Mouse (Mus musculus) MEL (cell line): ENCODE results near the gene Zfp27. TPM values are rescaled to one million over a fixed set of nuclear protein-coding genes. Genes with fewer than 3 reads are reported as not detected.

Experiments used
- DNase-seq: peaks from one replicate; pipeline ENCODE4 v3.0.0; 2011; ENCODE audit warnings: low read depth, low spot score
- H3K27ac ChIP-seq: 2 replicates; pipeline ENCODE4 v1.5.1; 2012; ENCODE audit warnings: low read depth, mild to moderate bottlenecking, control low read depth, low read length, moderate library complexity; ENCODE audit not compliant: control insufficient read depth
- H3K27me3 ChIP-seq, 2 experiments: fragments of 150-350 bp in 1 of 2; sonication (generic) in 1 of 2; 2 replicates each; pipeline ENCODE4 v1.6.1; 2012; ENCODE audit warnings: low read length in 2 of 2, mild to moderate bottlenecking in 2 of 2, improper control_type of control experiment in 1 of 2, moderate library complexity in 1 of 2; ENCODE audit not compliant: insufficient read depth in 2 of 2, control insufficient read depth in 1 of 2
- H3K36me3 ChIP-seq, 2 experiments: 2 replicates each; pipeline ENCODE4 v1.6.1; 2012 to 2014; ENCODE audit warnings: low read length in 2 of 2, improper control_type of control experiment in 1 of 2, inconsistent platforms in 1 of 2, mild to moderate bottlenecking in 1 of 2; ENCODE audit not compliant: insufficient read depth in 2 of 2, control insufficient read depth in 1 of 2
- H3K4me1 ChIP-seq, 2 experiments: fragments of 150-350 bp in 1 of 2; sonication (generic) in 1 of 2; 2 replicates each; pipeline ENCODE4 v1.6.1; 2012; ENCODE audit warnings: low read length in 2 of 2, improper control_type of control experiment in 1 of 2, mild to moderate bottlenecking in 1 of 2; ENCODE audit not compliant: insufficient read depth in 2 of 2, control insufficient read depth in 1 of 2
- H3K4me3 ChIP-seq, 2 experiments: fragments of 150-350 bp in 1 of 2; sonication (generic) in 1 of 2; 2 replicates each; pipeline ENCODE4 v1.5.1; 2012; ENCODE audit warnings: low read depth in 2 of 2, low read length in 2 of 2, mild to moderate bottlenecking in 2 of 2, moderate library complexity in 2 of 2, control low read depth in 1 of 2, improper control_type of control experiment in 1 of 2; ENCODE audit not compliant: control insufficient read depth in 1 of 2, insufficient read depth in 1 of 2
- H3K79me2 ChIP-seq: 2 replicates; pipeline ENCODE4 v1.6.1; 2012; ENCODE audit warnings: mild to moderate bottlenecking, low read length, moderate library complexity; ENCODE audit not compliant: control insufficient read depth, poor library complexity, insufficient read depth
- H3K9ac ChIP-seq: 2 replicates; pipeline ENCODE4 v1.6.1; 2012; ENCODE audit warnings: low read depth, mild to moderate bottlenecking, control low read depth, low read length, moderate library complexity; ENCODE audit not compliant: control insufficient read depth, poor library complexity, severe bottlenecking
- H3K9me3 ChIP-seq: fragments of 150-350 bp; sonication (generic); replicated peaks from 2 replicates; pipeline ENCODE4 v1.6.1; 2012; ENCODE audit warnings: mild to moderate bottlenecking, low read length, improper control_type of control experiment, moderate library complexity; ENCODE audit not compliant: insufficient read depth
- CHD1 ChIP-seq: IDR thresholded peaks from 2 replicates; pipeline ENCODE4 v1.6.1; 2012; ENCODE audit warnings: low read depth, mild to moderate bottlenecking, inconsistent platforms, low read length, improper control_type of control experiment
- CHD2 ChIP-seq: IDR thresholded peaks from 2 replicates; pipeline ENCODE4 v1.6.1; 2011; ENCODE audit warnings: low read length, improper control_type of control experiment
- EP300 ChIP-seq, 2 experiments: IDR thresholded peaks; 2 replicates each; pipeline ENCODE4 v1.6.1; 2011; ENCODE audit warnings: improper control_type of control experiment in 2 of 2, low read length in 2 of 2, low read depth in 1 of 2, mild to moderate bottlenecking in 1 of 2
- MAFK ChIP-seq: IDR thresholded peaks from 2 replicates; pipeline ENCODE4 v1.6.1; 2011; ENCODE audit warnings: low read depth, mild to moderate bottlenecking, low read length, improper control_type of control experiment, borderline replicate concordance
- MAX ChIP-seq: IDR thresholded peaks from 2 replicates; pipeline ENCODE4 v1.6.1; 2011; ENCODE audit warnings: low read length, improper control_type of control experiment
- MAZ ChIP-seq: IDR thresholded peaks from 2 replicates; pipeline ENCODE4 v1.6.1; 2012; ENCODE audit warnings: low read depth, mild to moderate bottlenecking, inconsistent platforms, low read length, improper control_type of control experiment
- MEF2A ChIP-seq: IDR thresholded peaks from 2 replicates; pipeline ENCODE4 v1.6.1; 2014; ENCODE audit warnings: low read depth, mild to moderate bottlenecking, inconsistent platforms, low read length, improper control_type of control experiment; ENCODE audit not compliant: poor library complexity, insufficient replicate concordance, severe bottlenecking; ENCODE audit errors: extremely low read depth
- MXI1 ChIP-seq: IDR thresholded peaks from 2 replicates; pipeline ENCODE4 v1.6.1; 2011; ENCODE audit warnings: mild to moderate bottlenecking, low read depth, low read length, improper control_type of control experiment
- MYB ChIP-seq: IDR thresholded peaks from 2 replicates; pipeline ENCODE4 v1.6.1; 2011; ENCODE audit warnings: mild to moderate bottlenecking, low read depth, low read length, improper control_type of control experiment
- MYC ChIP-seq: IDR thresholded peaks from 2 replicates; pipeline ENCODE4 v1.6.1; 2011; ENCODE audit warnings: low read depth, mild to moderate bottlenecking, low read length, improper control_type of control experiment, moderate library complexity
- POLR2A ChIP-seq, 2 experiments: IDR thresholded peaks; 2 replicates each; pipeline ENCODE4 v1.6.1; 2011 to 2012; ENCODE audit warnings: low read length in 2 of 2, mild to moderate bottlenecking in 2 of 2, control low read depth in 1 of 2, improper control_type of control experiment in 1 of 2, low read depth in 1 of 2, moderate library complexity in 1 of 2; ENCODE audit not compliant: control insufficient read depth in 1 of 2, insufficient read depth in 1 of 2, poor library complexity in 1 of 2
- POLR2AphosphoS5 ChIP-seq: IDR thresholded peaks from 2 replicates; pipeline ENCODE4 v1.6.1; 2012; ENCODE audit warnings: low read depth, borderline replicate concordance, mild to moderate bottlenecking, inconsistent platforms, low read length, moderate library complexity, mixed read lengths
- RAD21 ChIP-seq: IDR thresholded peaks from 2 replicates; pipeline ENCODE4 v1.6.1; 2011; ENCODE audit warnings: mild to moderate bottlenecking, low read depth, low read length, improper control_type of control experiment
- RCOR1 ChIP-seq: IDR thresholded peaks from 2 replicates; pipeline ENCODE4 v1.6.1; 2012; ENCODE audit warnings: low read depth, mild to moderate bottlenecking, inconsistent platforms, low read length, improper control_type of control experiment
- TAL1 ChIP-seq: IDR thresholded peaks from 2 replicates; pipeline ENCODE4 v1.6.1; 2012; ENCODE audit warnings: mild to moderate bottlenecking, inconsistent platforms, low read length, moderate library complexity, mixed read lengths
- TBP ChIP-seq: IDR thresholded peaks from 2 replicates; pipeline ENCODE4 v1.8.0; 2011; ENCODE audit warnings: low read depth, low read length, improper control_type of control experiment
- ZKSCAN1 ChIP-seq: IDR thresholded peaks from 2 replicates; pipeline ENCODE4 v1.6.1; 2012; ENCODE audit warnings: low read depth, mild to moderate bottlenecking, inconsistent platforms, low read length, improper control_type of control experiment, moderate library complexity
- ZMIZ1 ChIP-seq: IDR thresholded peaks from 2 replicates; pipeline ENCODE4 v1.6.1; 2012; ENCODE audit warnings: low read depth, mild to moderate bottlenecking, inconsistent platforms, low read length, improper control_type of control experiment, moderate library complexity
- ZNF384 ChIP-seq: IDR thresholded peaks from 2 replicates; pipeline ENCODE4 v1.6.1; 2012; ENCODE audit warnings: low read depth, mild to moderate bottlenecking, inconsistent platforms, low read length, improper control_type of control experiment
- polyA plus RNA-seq, 2 experiments: library from polyadenylated mRNA; stranded (reverse) in 1 of 2; unstranded in 1 of 2; fragments of >175 nt in 1 of 2; fragments of >200 nt in 1 of 2; gene quantifications; 2 replicates each; pipeline versions ENCODE4 v1.2.1 to v1.2.4; 2012; ENCODE audit warnings: low replicate concordance in 2 of 2, low read depth in 1 of 2; ENCODE audit not compliant: insufficient read length in 2 of 2, insufficient read depth in 1 of 2, missing spikeins in 1 of 2
- total RNA-seq: library from RNA; depleted of rRNA; stranded (reverse); fragments of 300-350 nt; gene quantifications from 2 replicates; pipeline ENCODE4 v1.2.3, GENCODE M21; 2012

The Zfp27 gene
- total and polyA plus RNA-seq, 3 experiments, result 4.9 to 5.0 TPM; not detected in 1

DNA sequence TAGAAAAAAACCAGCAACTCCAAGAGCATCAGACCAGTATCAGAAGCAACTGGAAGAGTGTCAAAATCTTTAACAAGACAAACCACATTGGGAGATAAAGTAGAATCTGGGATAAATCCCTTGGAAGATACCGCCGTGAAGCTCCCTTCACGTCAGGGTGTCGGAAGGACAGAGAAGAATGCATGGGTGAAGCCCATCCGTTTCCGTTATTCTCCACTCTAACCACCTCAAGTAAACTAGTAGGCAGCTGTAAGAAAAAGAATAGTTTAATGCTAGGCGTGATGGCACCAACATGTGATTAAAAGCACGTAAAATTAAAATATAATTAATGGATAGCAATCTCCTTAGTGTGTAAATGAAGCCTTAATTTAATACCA lies 298 bp upstream of the Zfp27 start:
- peak overlapping the region; percentile 89 for H3K27ac ChIP-seq
- TF ChIP-seq POLR2A (IDR thresholded peaks at IDR 0.05; ENCODE audit: control insufficient read depth in 1 of 2, insufficient read depth in 1 of 2, low read depth in 1 of 2, low read length in 2 of 2, poor library complexity in 1 of 2), result no peak
- TF ChIP-seq MAZ, result no peak
- peak; percentile 65 for TF ChIP-seq RCOR1
- TF ChIP-seq MAFK, result no peak
- no peak for TF ChIP-seq CHD2
- TF ChIP-seq TAL1, result no peak
- no peak for TF ChIP-seq ZMIZ1
- TF ChIP-seq MYC, result no peak; the same call in 1 of the 2 replicates
- TF ChIP-seq MAX, result no peak
- no peak for DNase-seq

GRCm38 (mm10) chr7:29904101-29904500 lies 2.3 kb downstream of the Zfp27 start:
- Histone ChIP-seq H3K9me3 (no peaks in the 10 kb centered on the region), H3K4me1 (peaks cover 0 to 5% of the 10 kb centered on the region in 2 experiments; a peak in 1 of 4 replicates), H3K27ac (no peak overlapping the region), H3K9ac (no peak overlapping the region), H3K27me3 (no peaks in the 10 kb centered on the region), H3K79me2 (no peaks in the 10 kb centered on the region), H3K4me3 (no peak overlapping the region), H3K36me3 (peaks cover 0 to 2% of the 10 kb centered on the region in 2 experiments; a peak in 2 of 4 replicates)
- no peak for DNase-seq
- TF ChIP-seq POLR2A (IDR thresholded peaks at IDR 0.05; ENCODE audit: control insufficient read depth in 1 of 2, insufficient read depth in 1 of 2, low read depth in 1 of 2, low read length in 2 of 2, poor library complexity in 1 of 2), result no peak
- no peak for TF ChIP-seq MAX
- TF ChIP-seq MEF2A, result no peak
- TF ChIP-seq CHD1, result no peak
- TF ChIP-seq ZNF384, result no peak
- no peak for TF ChIP-seq MXI1
- no peak for TF ChIP-seq EP300 (IDR thresholded peaks at IDR 0.05; ENCODE audit: low read depth in 1 of 2, low read length in 2 of 2)
- TF ChIP-seq POLR2AphosphoS5, result no peak
- no peak for TF ChIP-seq MYB
- TF ChIP-seq MYC, result no peak
- TF ChIP-seq ZKSCAN1, result no peak
- no peak for TF ChIP-seq RAD21
- TF ChIP-seq TBP, result no peak

More for the DNA sequence above, 298 bp upstream of the Zfp27 start:
- Histone ChIP-seq H3K4me3 (peak overlapping the region; percentile 74 to 90), H3K27me3 (no peaks in the 10 kb centered on the region), H3K79me2 (no peaks in the 10 kb centered on the region), H3K36me3 (no peaks in the 10 kb centered on the region; a peak in 1 of 4 replicates), H3K9me3 (no peaks in the 10 kb centered on the region), H3K4me1 (peaks cover 0 to 5% of the 10 kb centered on the region in 2 experiments; a peak in 1 of 4 replicates), H3K9ac (peak overlapping the region; percentile 70)
